Mouse (Mus musculus) layer of hippocampus, adult 11-12 months (tissue): ENCODE measurements at regions not wholly inside any gene's neighbourhood (a gene's known extent, or its start where the extent isn't known, plus 50 kb on each side); places are given as distances from the start of the nearest gene placed in this dataset.
"Not testable (repeated sequence)": the region's sequence is repeated elsewhere in the genome, so short reads cannot be mapped to it uniquely, and the experiment has no call there.

ENCODE experiments used
- DNase-seq: peaks from one replicate; pipeline ENCODE4 v3.0.0; 2022; ENCODE audit warnings: low spot score

GRCm38 (mm10) chr1:78588036-78588435, 69.6 kb upstream of the Acsl3 start:
- no peak for DNase-seq

GRCm38 (mm10) chr1:78588660-78589059, 69.0 kb upstream of the Acsl3 start:
- not testable (repeated sequence) for DNase-seq

- peak; percentile 26 for DNase-seq
Observed at GRCm38 (mm10) chr1:78590558-78590957, 67.1 kb upstream of the Acsl3 start.

GRCm38 (mm10) chr1:78593927-78594641, 63.5 kb upstream of the Acsl3 start:
- peak; percentile 27 for DNase-seq

- DNase-seq: no peak
Observed at GRCm38 (mm10) chr1:78595521-78596139, 62.0 kb upstream of the Acsl3 start.

GRCm38 (mm10) chr1:78598561-78598960, 59.1 kb upstream of the Acsl3 start:
- DNase-seq: no peak

GRCm38 (mm10) chr1:78600666-78601065, 57.0 kb upstream of the Acsl3 start:
- no peak for DNase-seq

GRCm38 (mm10) chr1:78601568-78601967, 56.1 kb upstream of the Acsl3 start:
- DNase-seq: no peak

- no peak for DNase-seq
Observed at GRCm38 (mm10) chr1:78602039-78602438, 55.6 kb upstream of the Acsl3 start.

GRCm38 (mm10) chr1:78602885-78603284, 54.7 kb upstream of the Acsl3 start:
- no peak for DNase-seq

GRCm38 (mm10) chr1:78604820-78605550, 52.6 kb upstream of the Acsl3 start:
- peak; percentile 17 for DNase-seq
